In genomic region chr9:43742902-43743646, GRCm38 (mm10) we compare ENCODE assay signal across 8 mouse cellular contexts. TPM values are rescaled to one million over a fixed set of nuclear protein-coding genes. Genes with fewer than 3 reads are reported as not detected.
A peak's percentile ranks its signal among the peaks of the same experiment; 100 is the strongest.
DNase-seq lines count a peak whose midpoint lies in the region; ATAC-seq and TF ChIP-seq lines count a peak whose summit lies in the region.

No protein-coding gene starts in this region.

- H3K4me1 ChIP-seq in cerebellum, adult 2 months (ENCODE audit: control insufficient read depth, insufficient read depth, low read length), result 0 out of 2 replicates have a peak, but pooled peaks cover 13% of the 10 kb centered on the region
- peaks cover 18% of the 10 kb centered on the region for H3K4me1 ChIP-seq in hindbrain, embryonic 11.5 days (replicated peaks; ENCODE audit: control insufficient read depth, insufficient read depth, low read length)
- peaks cover 19% of the 10 kb centered on the region for H3K4me1 ChIP-seq in limb, embryonic 14.5 days (ENCODE audit: control insufficient read depth, insufficient read depth, low read length)
- peaks cover 50% of the 10 kb centered on the region for H3K4me1 ChIP-seq in midbrain, embryonic 13.5 days (replicated peaks)

- H3K9ac ChIP-seq in hindbrain, embryonic 11.5 days (ENCODE audit: low read depth, low read length), result peak overlapping the region; percentile 97
- peak overlapping the region; percentile 88 for H3K9ac ChIP-seq in limb, embryonic 14.5 days (ENCODE audit: low read depth, low read length, severe bottlenecking)
- H3K9ac ChIP-seq in midbrain, embryonic 13.5 days (replicated peaks), result peak overlapping the region; percentile 98

- TF ChIP-seq POLR2A in cerebellum, adult 2 months (IDR thresholded peaks at IDR 0.05; ENCODE audit: borderline replicate concordance, insufficient read depth, low read length), result no peak
- no peak for TF ChIP-seq POLR2A in limb, embryonic 14.5 days (IDR thresholded peaks at IDR 0.05; ENCODE audit: borderline replicate concordance, extremely low read depth, insufficient read depth, insufficient read length)

- WGBS in cerebellum, adult 2 months, result 6% methylated on average over 27 of the region's 27 CpGs
- WGBS in hindbrain, embryonic 11.5 days, result under 1% methylated on average over 27 of the region's 27 CpGs
- WGBS in limb, embryonic 14.5 days, result 4% methylated on average over 26 of the region's 27 CpGs
- WGBS in midbrain, embryonic 13.5 days, result 1% methylated on average over 27 of the region's 27 CpGs

- peak overlapping the region; percentile 74 for H3K4me2 ChIP-seq in hindbrain, embryonic 11.5 days (replicated peaks; ENCODE audit: low read depth, low read length)
- H3K4me2 ChIP-seq in limb, embryonic 14.5 days (replicated peaks; ENCODE audit: low read depth, low read length, severe bottlenecking), result peak overlapping the region; percentile 94
- peak overlapping the region; percentile 91 for H3K4me2 ChIP-seq in midbrain, embryonic 13.5 days (replicated peaks)

- H3K9me3 ChIP-seq in hindbrain, embryonic 11.5 days (ENCODE audit: control insufficient read depth, low read length), result no peaks in the 10 kb centered on the region
- H3K9me3 ChIP-seq in limb, embryonic 14.5 days (ENCODE audit: control insufficient read depth, low read length), result no peaks in the 10 kb centered on the region
- H3K9me3 ChIP-seq in midbrain, embryonic 13.5 days, result no peaks in the 10 kb centered on the region

- DNase-seq in retina, postnatal 1 day, result peak; percentile 74
- DNase-seq in retina, embryonic 14.5 days (ENCODE audit: low spot score), result no peak
- DNase-seq in cerebellum, adult 2 months, result peak; percentile 65
- peak; percentile 43 for DNase-seq in forelimb bud, embryonic 11.5 days (ENCODE audit: low read depth, low spot score)
- peak; percentile 62 for DNase-seq in hindbrain, embryonic 11.5 days (ENCODE audit: low spot score)
- DNase-seq in limb, embryonic 14.5 days (ENCODE audit: low spot score), result peak; percentile 57
- peak; percentile 29 for DNase-seq in thymus, postnatal 4 days

- no peaks in the 10 kb centered on the region for H3K27me3 ChIP-seq in cerebellum, adult 2 months (ENCODE audit: control insufficient read depth, insufficient read depth, low read length)
- H3K27me3 ChIP-seq in hindbrain, embryonic 11.5 days (ENCODE audit: control insufficient read depth, insufficient read depth, low read length), result 0 out of 2 replicates have a peak, but pooled peaks cover 2% of the 10 kb centered on the region
- 0 out of 2 replicates have a peak, but pooled peaks cover 7% of the 10 kb centered on the region for H3K27me3 ChIP-seq in limb, embryonic 14.5 days (ENCODE audit: control insufficient read depth, insufficient read depth, low read length)
- peaks cover 10% of the 10 kb centered on the region; the same call in 1 of the 2 replicates for H3K27me3 ChIP-seq in midbrain, embryonic 13.5 days

- H3K27ac ChIP-seq in cerebellum, adult 2 months (ENCODE audit: insufficient read depth, low read length), result no peak overlapping the region
- peak overlapping the region; percentile 95 for H3K27ac ChIP-seq in hindbrain, embryonic 11.5 days (ENCODE audit: low read depth, low read length)
- peak overlapping the region; percentile 93; the same call in 1 of the 2 replicates for H3K27ac ChIP-seq in limb, embryonic 14.5 days (replicated peaks; ENCODE audit: low read depth, low read length)
- H3K27ac ChIP-seq in midbrain, embryonic 13.5 days, result peak overlapping the region; percentile 99

- no peak for TF ChIP-seq CTCF in cerebellum, adult 2 months (IDR thresholded peaks at IDR 0.05; ENCODE audit: borderline replicate concordance, insufficient read depth, low read depth, low read length)

- H3K36me3 ChIP-seq in hindbrain, embryonic 11.5 days (ENCODE audit: control insufficient read depth, insufficient read depth, low read length), result no peaks in the 10 kb centered on the region
- no peaks in the 10 kb centered on the region for H3K36me3 ChIP-seq in limb, embryonic 14.5 days (ENCODE audit: control insufficient read depth, insufficient read depth, low read length)
- no peaks in the 10 kb centered on the region for H3K36me3 ChIP-seq in midbrain, embryonic 13.5 days

- peak overlapping the region; percentile 72 for H3K4me3 ChIP-seq in cerebellum, adult 2 months (replicated peaks; ENCODE audit: insufficient read depth, low read depth, low read length)
- H3K4me3 ChIP-seq in hindbrain, embryonic 11.5 days (ENCODE audit: low read depth, low read length), result peak overlapping the region; percentile 96
- peak overlapping the region; percentile 93 for H3K4me3 ChIP-seq in limb, embryonic 14.5 days (replicated peaks; ENCODE audit: low read length)
- H3K4me3 ChIP-seq in midbrain, embryonic 13.5 days (replicated peaks), result peak overlapping the region; percentile 95

- ATAC-seq in hindbrain, embryonic 11.5 days (ENCODE audit: low FRiP score), result 0 out of 2 replicates have a peak, but pooled peaks have one; percentile 13
- no peak for ATAC-seq in limb, embryonic 14.5 days (ENCODE audit: low FRiP score, low read depth)
- no peak for ATAC-seq in midbrain, embryonic 13.5 days

RNA-seq across cellular contexts. Expression of gene Nectin1, which starts 0.7 kb away (rescaled TPM):
- 27.3 and 28.9 TPM in 2 replicates for polyA plus RNA-seq in cerebellum, adult 2 months (2012; rRNA removed)
- 8.5 and 10.9 TPM in 2 replicates for polyA plus RNA-seq in hindbrain, embryonic 11.5 days (2014; fragmentation: Nextera tagmentation; extraction: Ambion mirVana)
- polyA plus RNA-seq in limb, embryonic 14.5 days (2012; rRNA removed), result 15.2 and 17.9 TPM in 2 replicates
- 13.4 and 15.4 TPM in 2 replicates for polyA plus RNA-seq in limb, embryonic 14.5 days (2014; fragmentation: Nextera tagmentation; extraction: Ambion mirVana)
- 10.8 and 11.0 TPM in 2 replicates for polyA plus RNA-seq in midbrain, embryonic 13.5 days (2015; fragmentation: Nextera tagmentation; extraction: Ambion mirVana)
